Mouse (Mus musculus) erythroid progenitor cell, adult 5-6 weeks (primary cell): ENCODE data around the gene Rbm39. TPM values are rescaled to one million over a fixed set of nuclear protein-coding genes. Genes with fewer than 3 reads are reported as not detected.

Source experiments
- ATAC-seq: replicated peaks from 2 replicates; pipeline ENCODE4 v1.8.0; 2016; ENCODE audit warnings: moderate number of reproducible peaks, mild to moderate bottlenecking, moderate TSS enrichment, inconsistent platforms; ENCODE audit not compliant: poor library complexity, low FRiP score, severe bottlenecking
- total RNA-seq, 2 experiments: library from RNA; stranded (forward) in 1 of 2; stranded (reverse) in 1 of 2; fragments of 150-400 nt in 1 of 2; fragments of 186-747, 209-891 nt in 1 of 2; gene quantifications; 2 replicates each; pipeline versions ENCODE4 v1.2.3 to v1.2.4; 2015 to 2017; ENCODE audit warnings: low replicate concordance in 2 of 2

The Rbm39 gene
- total RNA-seq, 2 experiments from 2014 or later, result 425 to 594 TPM

- no peak for ATAC-seq
These were observed 1.6 kb upstream of the Rbm39 start for GRCm38 (mm10) chr2:156181592-156181991.

GRCm38 (mm10) chr2:156180824-156181590 lies 969 bp upstream of the Rbm39 start:
- ATAC-seq, result no peak

- peak; percentile 39 for ATAC-seq
These were observed 293 bp downstream of the Rbm39 start for GRCm38 (mm10) chr2:156179796-156180093.

GRCm38 (mm10) chr2:156179046-156179795 lies 817 bp downstream of the Rbm39 start:
- peak; percentile 75 for ATAC-seq

- no peak for ATAC-seq
These were observed 2.4 kb downstream of the Rbm39 start for GRCm38 (mm10) chr2:156177651-156178050.

GRCm38 (mm10) chr2:156177079-156177478 lies 3.0 kb downstream of the Rbm39 start:
- ATAC-seq, result no peak

GRCm38 (mm10) chr2:156166557-156166956 lies 13.5 kb downstream of the Rbm39 start:
- ATAC-seq, result no peak

GRCm38 (mm10) chr2:156165478-156165877 lies 14.6 kb downstream of the Rbm39 start:
- ATAC-seq, result no peak

GRCm38 (mm10) chr2:156151538-156151937 lies 28.5 kb downstream of the Rbm39 start:
- ATAC-seq, result no peak

GRCm38 (mm10) chr2:156147316-156147915 lies 32.6 kb downstream of the Rbm39 start:
- ATAC-seq, result no peak

GRCm38 (mm10) chr2:156146272-156146989 lies 33.6 kb downstream of the Rbm39 start:
- no peak for ATAC-seq

GRCm38 (mm10) chr2:156145486-156146130 lies 34.4 kb downstream of the Rbm39 start:
- ATAC-seq, result no peak

- ATAC-seq, result peak; percentile 95
These were observed 35.9 kb downstream of the Rbm39 start, which contains the start of the genes Romo1 and Nfs1 for GRCm38 (mm10) chr2:156143953-156144724. Romo1 (plus strand) TSS chr2:156144039. Nfs1 (minus strand) TSS chr2:156144186.

GRCm38 (mm10) chr2:156143367-156143766 lies 36.7 kb downstream of the Rbm39 start:
- ATAC-seq, result peak; percentile 30

GRCm38 (mm10) chr2:156142820-156143219 lies 37.2 kb downstream of the Rbm39 start:
- no peak for ATAC-seq

GRCm38 (mm10) chr2:156135695-156136094 lies 44.3 kb downstream of the Rbm39 start:
- no peak for ATAC-seq

- ATAC-seq, result no peak
These were observed 45.9 kb downstream of the Rbm39 start for GRCm38 (mm10) chr2:156134161-156134560.

- no peak for ATAC-seq
These were observed 53.0 kb downstream of the Rbm39 start, which contains the start of gene Gm28036 for GRCm38 (mm10) chr2:156126992-156127391. Gm28036 (minus strand) TSS chr2:156127092.

GRCm38 (mm10) chr2:156123731-156124130 lies 56.3 kb downstream of the Rbm39 start:
- ATAC-seq, result no peak
